Mouse (Mus musculus): ENCODE measurements around the gene Gm13275.
"Not testable (repeated sequence)": the region's sequence is repeated elsewhere in the genome, so short reads cannot be mapped to it uniquely, and the experiment has no call there.

Gm13275 gene

GRCm38 (mm10) chr4:88793936-88794675 lies at the start of gene Gm13275:
TSS of gene Gm13275 (plus strand) at chr4:88794487.
- DNase-seq (ENCODE audit: low spot score in 2 of 2): peak; percentile 57 to 69

GRCm38 (mm10) chr4:88749926-88750325 lies 44.4 kb upstream of the Gm13275 start:
- no peak for DNase-seq (ENCODE audit: low spot score in 2 of 2)

- peak; percentile 61 to 83 for DNase-seq (ENCODE audit: low spot score in 2 of 2)
Observed at GRCm38 (mm10) chr4:88754818-88755340, 39.4 kb upstream of the Gm13275 start, which contains the start of gene Gm13271. TSS of gene Gm13271 (plus strand) at chr4:88754868.

GRCm38 (mm10) chr4:88756581-88757513 lies 37.4 kb upstream of the Gm13275 start:
- peak in 1 of 2 experiments; percentile 23 for DNase-seq (ENCODE audit: low spot score in 2 of 2)

- DNase-seq (ENCODE audit: low spot score in 2 of 2): peak; percentile 85 to 91
Observed at GRCm38 (mm10) chr4:88757628-88758031, 36.7 kb upstream of the Gm13275 start.

- not testable (repeated sequence) for DNase-seq (ENCODE audit: low spot score in 2 of 2)
Observed at GRCm38 (mm10) chr4:88758751-88759150, 35.5 kb upstream of the Gm13275 start.

GRCm38 (mm10) chr4:88759610-88760268 lies 34.5 kb upstream of the Gm13275 start, which contains the start of gene Gm13283:
TSS of gene Gm13283 (plus strand) at chr4:88760119.
- DNase-seq (ENCODE audit: low spot score in 2 of 2): peak; percentile 43 to 53

- DNase-seq (ENCODE audit: low spot score in 2 of 2): not testable (repeated sequence)
Observed at GRCm38 (mm10) chr4:88760431-88760830, 33.9 kb upstream of the Gm13275 start.

- DNase-seq (ENCODE audit: low spot score in 2 of 2): peak; percentile 90 to 93
Observed at GRCm38 (mm10) chr4:88761776-88762175, 32.5 kb upstream of the Gm13275 start.

- not testable (repeated sequence) for DNase-seq (ENCODE audit: low spot score in 2 of 2)
Observed at GRCm38 (mm10) chr4:88762341-88762740, 31.9 kb upstream of the Gm13275 start.

- not testable (repeated sequence) for DNase-seq (ENCODE audit: low spot score in 2 of 2)
Observed at GRCm38 (mm10) chr4:88763384-88764018, 30.8 kb upstream of the Gm13275 start.

- DNase-seq (ENCODE audit: low spot score in 2 of 2): not testable (repeated sequence)
Observed at GRCm38 (mm10) chr4:88773534-88773933, 20.8 kb upstream of the Gm13275 start, which contains the start of gene Gm13290. TSS of gene Gm13290 (plus strand) at chr4:88773834.

- DNase-seq (ENCODE audit: low spot score in 2 of 2): not testable (repeated sequence)
Observed at GRCm38 (mm10) chr4:88776622-88777021, 17.7 kb upstream of the Gm13275 start, which contains the start of gene Gm13289. TSS of gene Gm13289 (plus strand) at chr4:88776922.

GRCm38 (mm10) chr4:88779550-88779949 lies 14.7 kb upstream of the Gm13275 start, which contains the start of gene Gm13272:
TSS of gene Gm13272 (plus strand) at chr4:88779850.
- not testable (repeated sequence) for DNase-seq (ENCODE audit: low spot score in 2 of 2)

GRCm38 (mm10) chr4:88780320-88780719 lies 14.0 kb upstream of the Gm13275 start:
- not testable (repeated sequence) for DNase-seq (ENCODE audit: low spot score in 2 of 2)

GRCm38 (mm10) chr4:88781831-88782230 lies 12.5 kb upstream of the Gm13275 start, which contains the start of gene Ifnz:
TSS of gene Ifnz (plus strand) at chr4:88782131.
- DNase-seq (ENCODE audit: low spot score in 2 of 2): not testable (repeated sequence)

- not testable (repeated sequence) for DNase-seq (ENCODE audit: low spot score in 2 of 2)
Observed at GRCm38 (mm10) chr4:88782335-88782734, 12.0 kb upstream of the Gm13275 start.

GRCm38 (mm10) chr4:88785409-88785808 lies 8.9 kb upstream of the Gm13275 start, which contains the start of gene Gm13276:
TSS of gene Gm13276 (plus strand) at chr4:88785709.
- not testable (repeated sequence) for DNase-seq (ENCODE audit: low spot score in 2 of 2)

- DNase-seq (ENCODE audit: low spot score in 2 of 2): peak; percentile 61 to 66
Observed at GRCm38 (mm10) chr4:88788402-88788801, 5.9 kb upstream of the Gm13275 start, which contains the start of gene Gm13277. TSS of gene Gm13277 (plus strand) at chr4:88788632.

- DNase-seq (ENCODE audit: low spot score in 2 of 2): not testable (repeated sequence)
Observed at GRCm38 (mm10) chr4:88791250-88791649, 3.0 kb upstream of the Gm13275 start, which contains the start of gene Gm13278. TSS of gene Gm13278 (plus strand) at chr4:88791550.

Measured in thymus, postnatal 10 days (tissue).